Mouse (Mus musculus) thymus, postnatal 0 days (tissue): ENCODE results near the gene Spata31d1c. TPM values are rescaled to one million over a fixed set of nuclear protein-coding genes. Genes with fewer than 3 reads are reported as not detected.

Experiments
- DNase-seq: peaks from one replicate; pipeline ENCODE4 v3.0.0-alpha.2; 2015; ENCODE audit warnings: low spot score
- polyA plus RNA-seq: library from polyadenylated mRNA; unstranded; fragments of >200 nt; fragmentation: Nextera tagmentation; extraction: Ambion mirVana; gene quantifications from 2 replicates; pipeline ENCODE4 v1.2.1, GENCODE M21; 2015

Gene Spata31d1c
- polyA plus RNA-seq: not detected in 2 replicates

DNA sequence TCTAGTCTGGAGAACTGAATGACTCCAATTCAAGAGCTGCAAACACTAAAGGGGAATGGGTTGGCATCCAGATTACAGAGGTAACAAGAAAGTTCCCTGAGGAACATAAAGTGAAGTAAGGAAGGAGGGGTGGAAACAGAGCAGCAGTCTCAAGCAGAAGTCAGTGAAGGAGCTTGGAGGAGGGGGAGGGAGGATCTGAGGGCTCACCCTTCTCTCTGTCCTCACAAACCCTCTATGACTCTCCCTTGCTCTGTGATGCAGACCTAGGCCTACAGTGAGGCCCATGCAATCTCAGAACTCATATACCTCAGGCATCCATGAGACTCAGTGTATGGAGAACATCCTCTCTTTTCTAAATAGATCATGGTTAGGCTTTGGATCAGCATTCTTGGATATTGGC is at the start of gene Spata31d1c:
TSS of gene Spata31d1c (plus strand) at position 301 of the 400 bp plus-strand sequence.
- DNase-seq: no peak

DNA sequence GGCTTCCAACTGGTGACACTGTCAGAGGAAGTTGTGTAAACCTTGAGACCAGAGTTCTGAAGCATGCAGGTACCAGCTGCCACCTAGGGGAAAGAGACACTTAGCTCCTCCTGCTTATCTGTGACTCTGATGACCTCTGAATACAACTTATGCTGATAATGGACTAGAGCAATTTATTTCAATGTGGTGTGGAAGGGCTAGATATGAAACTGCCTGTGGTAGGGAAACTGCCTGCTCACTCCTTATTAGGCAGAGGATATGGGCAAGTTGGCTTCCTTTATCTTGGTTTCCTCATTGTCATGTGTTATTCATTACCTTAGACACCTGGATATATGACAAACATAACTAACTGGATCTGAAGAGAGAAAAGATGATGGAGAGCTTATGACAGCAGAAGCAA is 44.0 kb upstream of the Spata31d1c start:
- no peak for DNase-seq

DNA sequence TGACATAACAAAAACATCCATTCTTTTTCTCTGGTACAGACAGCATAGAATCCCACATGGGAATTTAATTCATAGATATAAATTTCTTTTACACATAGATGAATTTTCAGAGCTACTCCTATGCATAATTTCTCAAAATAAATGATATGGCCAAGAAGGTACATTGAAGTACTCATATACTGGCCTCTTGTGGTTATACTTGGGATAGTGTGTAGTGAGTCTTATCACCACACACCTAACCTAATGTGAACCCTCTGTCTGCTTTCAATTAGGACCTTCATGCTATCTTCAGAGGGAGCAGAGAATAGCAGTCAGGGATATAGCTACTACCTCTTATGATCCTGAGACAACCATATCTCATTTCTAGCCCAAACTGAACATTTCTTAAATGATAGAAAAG is 27.4 kb upstream of the Spata31d1c start:
- DNase-seq: no peak

DNA sequence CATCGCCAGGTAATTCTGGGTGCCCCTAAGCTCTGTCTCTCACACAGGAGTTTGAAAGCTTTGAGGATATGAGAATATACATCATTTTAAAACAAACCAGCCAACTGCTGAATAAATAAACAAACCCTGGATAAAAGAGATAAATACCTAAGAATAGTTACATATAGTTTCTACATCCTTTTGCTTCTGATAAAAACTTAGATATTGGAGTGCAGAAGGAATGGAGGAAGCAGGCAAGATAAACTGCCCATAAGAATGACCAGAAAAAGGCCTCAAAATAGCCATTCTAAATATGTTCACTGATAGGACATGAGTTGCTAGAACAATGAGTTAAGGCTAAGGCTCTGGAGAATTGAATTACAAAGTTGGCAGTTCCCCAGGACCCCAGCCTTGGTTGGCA is 26.1 kb upstream of the Spata31d1c start:
- no peak for DNase-seq

DNA sequence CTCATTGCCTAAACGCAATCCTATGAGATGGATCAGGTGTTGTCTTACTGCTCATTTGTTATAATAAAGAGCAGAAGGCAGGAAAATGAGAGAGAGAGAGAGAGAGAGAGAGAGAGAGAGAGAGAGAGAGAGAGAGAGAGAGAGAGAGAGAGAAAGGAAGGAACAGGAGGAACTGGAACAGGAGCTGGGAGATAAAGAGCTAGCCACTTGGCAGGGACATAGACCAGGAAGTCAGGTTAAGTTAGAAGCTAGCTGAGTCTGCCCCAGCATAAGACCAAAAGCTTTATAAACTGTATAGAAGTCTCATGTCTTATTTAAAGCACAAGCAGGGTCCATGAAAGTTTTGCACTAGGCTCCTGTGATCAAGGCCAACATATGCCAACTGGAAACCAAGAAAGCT is 24.9 kb upstream of the Spata31d1c start:
- DNase-seq: no peak

DNA sequence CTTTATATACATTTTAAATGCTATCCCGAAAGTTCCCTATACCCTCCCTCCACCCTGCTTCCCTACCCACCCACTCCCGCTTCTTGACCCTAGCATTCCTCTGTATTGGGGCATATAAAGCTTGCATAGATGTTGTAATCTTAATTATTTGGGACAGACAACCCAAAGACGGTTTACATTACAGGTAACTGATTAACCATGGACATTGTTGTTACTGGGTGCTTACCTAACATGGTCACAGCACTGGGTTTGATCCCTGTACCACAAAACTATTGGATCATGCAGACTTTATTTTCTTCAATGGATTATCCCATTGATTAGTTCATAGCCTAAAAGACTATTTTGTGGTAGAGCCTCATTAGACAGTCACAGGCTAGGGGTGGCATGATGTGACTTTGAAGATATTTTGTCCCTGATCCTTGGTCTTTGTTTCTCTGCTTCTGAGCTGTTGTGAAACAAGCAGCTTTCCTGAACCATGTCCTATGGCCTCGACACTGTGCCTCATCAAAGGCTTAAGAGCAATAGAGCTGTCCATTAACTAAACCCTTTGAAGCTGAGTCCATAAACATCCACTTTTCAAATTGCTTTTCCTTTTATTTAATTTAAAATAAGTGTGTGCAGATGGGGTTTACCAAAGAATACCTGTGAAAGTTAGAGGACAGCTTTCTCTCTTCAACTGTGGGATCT is 21.7 kb upstream of the Spata31d1c start:
- no peak for DNase-seq

DNA sequence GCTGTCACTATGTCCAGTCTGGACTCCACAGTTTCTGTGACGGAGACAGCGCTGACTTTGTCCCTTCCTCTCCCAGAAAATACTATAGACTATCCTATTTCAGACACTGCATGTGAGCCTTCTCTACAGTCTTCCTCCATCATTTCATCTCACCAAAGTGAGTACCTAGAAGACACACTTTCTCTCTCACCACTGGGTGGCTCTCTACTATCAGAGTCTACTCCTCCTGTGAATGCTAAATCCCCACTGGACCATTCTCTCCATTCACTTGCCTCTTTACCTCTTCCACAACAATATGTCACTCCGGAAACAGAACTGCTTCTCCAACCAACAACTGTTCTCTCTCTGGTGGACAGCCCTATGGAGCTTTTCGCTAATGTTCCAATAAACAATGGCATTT is 2.2 kb downstream of the Spata31d1c start:
- DNase-seq: no peak

DNA sequence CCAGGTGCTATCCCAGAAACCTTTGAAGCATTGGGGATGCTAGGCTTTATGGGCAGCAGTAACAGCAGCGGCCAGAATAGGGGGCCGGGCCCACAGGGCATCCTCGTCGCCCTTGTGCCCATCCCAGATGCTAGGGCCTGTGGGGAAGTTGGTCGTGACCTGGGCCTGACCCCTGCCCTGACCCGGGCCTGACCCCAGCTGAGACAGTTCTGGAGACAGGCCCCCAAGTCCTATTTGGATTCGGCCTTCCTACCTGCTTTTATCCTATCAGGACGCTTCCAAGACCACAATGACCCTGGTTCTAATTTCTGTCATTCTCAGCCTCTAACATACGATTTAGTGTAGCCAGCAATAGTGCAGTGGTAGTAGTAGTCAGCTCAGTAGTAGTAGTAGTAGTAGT is 19.8 kb downstream of the Spata31d1c start, which contains the start of gene Prss47:
TSS of gene Prss47 (minus strand) at position 101 of the 400 bp plus-strand sequence.
- no peak for DNase-seq

DNA sequence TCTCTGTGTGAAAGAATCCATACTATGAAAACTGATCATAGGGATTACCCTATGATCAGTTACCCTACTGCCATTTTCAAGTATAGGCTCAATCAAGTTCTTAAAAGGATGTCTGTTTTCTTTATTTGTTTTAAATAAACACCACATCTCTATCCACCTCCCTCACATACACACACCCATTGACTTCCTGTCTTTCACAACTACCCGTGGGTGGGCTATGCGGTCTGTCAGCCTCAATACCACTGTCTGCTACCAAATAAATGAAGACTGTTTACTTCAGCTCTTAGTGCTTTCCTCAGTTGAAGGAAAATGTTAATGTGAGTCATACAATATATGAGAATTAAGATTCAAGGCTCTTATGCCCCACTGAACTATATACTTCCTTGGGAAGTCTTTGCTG is 37.1 kb downstream of the Spata31d1c start:
- no peak for DNase-seq

Other genes with a start within 250 kb of the Spata31d1c start
- gene Cntnap3, start 129.1 kb upstream of the Spata31d1c start, polyA plus RNA-seq: 0.03 and 0.05 TPM in 2 replicates
- gene Spata31, start 115.7 kb upstream of the Spata31d1c start, polyA plus RNA-seq: not detected in 2 replicates
- gene Prss47, start 19.7 kb downstream of the Spata31d1c start, polyA plus RNA-seq: not detected in 2 replicates
- gene Mfsd14b, start 79.9 kb downstream of the Spata31d1c start, polyA plus RNA-seq: 43.7 and 44.3 TPM in 2 replicates
- gene Olfr465-ps1, start 105.0 kb downstream of the Spata31d1c start, polyA plus RNA-seq: not detected in 2 replicates
- gene Olfr466, start 117.2 kb downstream of the Spata31d1c start, polyA plus RNA-seq: not detected in 2 replicates
- not detected in 2 replicates for gene Nlrp4f, start 172.9 kb downstream of the Spata31d1c start, polyA plus RNA-seq
- gene Gm10775, start 226.5 kb downstream of the Spata31d1c start, polyA plus RNA-seq: not detected in 2 replicates
- gene Zfp369, start 245.8 kb downstream of the Spata31d1c start, polyA plus RNA-seq: 12.5 and 15.3 TPM in 2 replicates